Mouse (Mus musculus): ENCODE measurements around the gene Zfp300.

Gene Zfp300

DNA sequence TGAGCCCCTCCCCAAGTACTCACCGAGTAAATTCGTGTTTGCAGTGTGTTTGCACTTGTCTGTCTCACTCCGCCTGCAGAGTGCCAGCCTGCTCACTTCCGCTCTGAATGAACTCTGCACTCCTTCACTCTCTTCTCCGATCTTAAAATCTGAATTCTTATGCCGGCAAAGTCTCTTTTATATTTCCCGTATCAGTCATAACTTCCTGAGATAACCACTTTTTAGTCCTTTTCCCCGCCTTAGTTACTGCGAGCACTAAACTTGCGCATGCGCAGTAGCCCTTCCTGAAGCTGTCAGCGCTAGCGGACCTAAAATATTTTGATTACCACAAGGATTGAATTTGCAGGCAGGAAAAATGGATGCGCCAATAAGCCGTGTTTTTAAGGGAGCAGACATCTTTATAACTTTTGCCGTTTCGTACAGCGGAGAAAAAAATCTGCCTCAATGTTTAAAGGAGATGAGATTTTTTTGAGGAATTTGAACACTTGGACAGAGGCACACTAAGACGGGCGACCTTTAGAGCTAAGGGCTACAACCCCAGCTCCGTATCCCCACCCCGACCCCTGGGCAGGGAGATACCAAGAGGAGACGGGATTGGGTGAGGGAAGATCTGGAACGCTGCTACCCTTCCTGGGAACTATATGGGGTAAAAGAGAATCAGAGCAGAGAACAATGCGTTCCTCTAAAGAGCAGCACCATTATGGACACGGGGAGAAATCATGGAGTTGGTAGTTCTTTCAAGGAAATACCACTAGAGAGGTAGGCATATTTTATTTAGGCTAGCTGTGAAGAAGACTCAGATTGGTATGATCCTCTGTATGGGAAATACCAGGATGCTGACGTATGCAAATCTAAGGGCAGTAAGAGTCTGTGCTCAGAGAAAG lies at the start of gene Zfp300:
Zfp300 (minus strand) TSS at position 545 of the 884 bp plus-strand sequence.
- peak; percentile 20 to 67 for DNase-seq (ENCODE audit: low spot score in 2 of 2)

- no peak for DNase-seq (ENCODE audit: low spot score in 2 of 2)
Measured at GRCm38 (mm10) chrX:21115520-21115919, 26.2 kb upstream of the Zfp300 start, which contains the start of gene Ssxa1. TSS of gene Ssxa1 (plus strand) at chrX:21115820.

- DNase-seq (ENCODE audit: low spot score in 2 of 2), result no peak
Measured at GRCm38 (mm10) chrX:21089867-21090239, 526 bp upstream of the Zfp300 start.

DNA sequence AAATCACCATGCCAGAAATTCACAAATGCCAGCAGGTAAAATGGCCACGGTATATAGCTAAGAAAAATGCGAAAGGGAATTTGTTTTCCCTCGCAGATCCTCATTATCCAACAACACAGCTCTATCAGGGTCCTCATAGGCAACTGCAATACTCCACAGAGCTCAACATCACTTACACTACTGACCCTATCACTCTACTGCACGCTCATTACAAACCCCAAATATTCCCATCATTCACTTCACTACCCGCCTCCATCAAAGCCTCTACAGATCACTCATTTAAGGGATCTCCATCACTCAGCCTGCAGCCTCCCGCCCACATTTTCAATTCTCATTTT lies 713 bp downstream of the Zfp300 start:
- DNase-seq (ENCODE audit: low spot score in 2 of 2), result no peak

DNA sequence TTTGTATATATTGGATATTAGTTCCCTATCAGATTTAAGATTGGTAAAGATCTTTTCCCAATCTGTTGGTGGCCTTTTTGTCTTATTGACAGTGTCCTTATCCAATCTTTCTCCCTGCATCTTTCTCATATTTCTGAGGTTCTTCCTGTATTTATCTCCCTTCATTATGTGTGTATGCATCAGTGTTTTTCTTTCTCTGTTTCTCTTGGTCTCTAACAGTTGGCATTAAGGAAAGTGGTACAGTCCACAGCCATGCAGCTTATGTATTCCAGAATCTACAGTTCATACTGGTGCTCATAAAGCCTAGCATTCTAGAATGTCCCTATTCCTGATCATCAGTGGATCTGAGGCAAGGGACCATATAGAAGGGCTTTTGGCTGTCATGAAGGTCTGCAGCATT lies 21.2 kb downstream of the Zfp300 start, which contains the start of gene Spaca5:
Spaca5 (plus strand) TSS at position 301 of the 400 bp plus-strand sequence.
- DNase-seq (ENCODE audit: low spot score in 2 of 2), result no peak

DNA sequence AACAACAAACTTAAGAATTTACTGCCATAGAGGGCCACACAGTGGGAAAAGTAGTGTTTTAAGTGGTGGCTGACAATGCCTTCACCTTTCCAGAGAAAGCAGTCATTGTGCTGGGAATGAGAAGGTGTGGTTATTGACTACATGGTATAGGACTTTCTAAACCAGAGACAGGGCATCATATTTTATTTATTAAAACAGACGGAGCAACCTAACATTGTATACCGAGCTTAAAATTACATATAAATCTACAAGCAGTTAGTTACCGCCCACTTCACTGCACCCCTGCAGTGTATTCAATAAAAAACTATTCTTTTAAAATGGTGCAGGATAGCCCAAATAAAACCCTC lies 26.8 kb downstream of the Zfp300 start:
- no peak for DNase-seq (ENCODE audit: low spot score in 2 of 2)

DNA sequence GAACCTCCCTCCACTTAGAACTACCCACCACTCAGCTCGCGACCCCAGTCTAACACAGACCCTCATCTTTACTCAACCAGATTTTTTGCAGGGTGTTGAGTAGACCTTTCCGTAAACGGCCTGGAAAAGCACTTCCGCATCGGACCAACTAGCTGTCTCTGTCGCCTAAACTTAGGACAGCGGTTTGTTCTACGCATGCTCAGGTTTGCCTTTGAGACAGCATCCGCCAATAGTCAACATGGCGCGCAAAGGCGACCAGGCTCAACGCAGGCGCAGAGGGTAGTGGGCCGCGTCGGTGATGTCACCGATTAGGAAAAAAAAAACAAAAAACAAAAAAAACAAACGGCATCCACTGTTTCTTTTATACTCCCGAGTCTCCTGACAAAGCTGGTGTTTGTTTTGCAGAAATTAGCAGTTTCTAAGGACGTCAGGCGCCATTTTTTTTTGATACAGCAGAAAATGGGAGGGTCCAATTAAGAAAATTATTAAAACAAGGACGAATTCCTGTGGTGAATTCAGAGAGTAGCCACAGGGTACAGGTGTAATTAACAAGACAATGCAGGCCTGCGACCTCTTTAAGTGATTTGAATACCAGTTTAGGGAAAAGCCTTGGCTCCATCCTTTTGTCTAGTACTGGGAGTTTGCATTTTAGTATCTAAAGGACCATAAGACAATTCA lies 27.3 kb downstream of the Zfp300 start, which contains the start of gene Zfp182:
Zfp182 (minus strand) TSS at position 451 of the 678 bp plus-strand sequence.
- peak; percentile 70 to 84 for DNase-seq (ENCODE audit: low spot score in 2 of 2)

- no peak for DNase-seq (ENCODE audit: low spot score in 2 of 2)
Measured at GRCm38 (mm10) chrX:21061460-21061859, 27.9 kb downstream of the Zfp300 start.
